ENCODE assay signal across 18 mouse cellular contexts in genomic region chr7:138864776-138865175, GRCm38 (mm10).
"Had no signal": no experiment of that assay in that cellular context is flagged by ENCODE, and none has a peak within 500 bp of the region (broad histone marks: within the 10 kb centered on the region; RNA-seq: fewer than 3 reads in every experiment).

No protein-coding gene starts in this region.

- DNase-seq: lung, embryonic 14.5 days; lung, postnatal 10 days; lung, postnatal 4 days; midbrain, embryonic 14.5 days; retina, postnatal 1 day; right cerebral cortex, adult 18-20 months; right cerebral cortex, postnatal 25 days; right cerebral cortex, postnatal 4 days; spleen, adult 18-20 months; thymus, adult 18-20 months; thymus, postnatal 14 days; thymus, postnatal 36 days had no signal

- H3K27ac ChIP-seq: midbrain, embryonic 10.5 days; midbrain, embryonic 12.5 days; neural tube, embryonic 13.5 days; neural tube, embryonic 15.5 days had no signal

- ATAC-seq: midbrain, embryonic 16.5 days had no signal

- H3K9ac ChIP-seq: lung, embryonic 14.5 days; midbrain, embryonic 12.5 days; neural tube, embryonic 13.5 days; neural tube, embryonic 15.5 days had no signal

- H3K9me3 ChIP-seq: midbrain, embryonic 10.5 days; midbrain, embryonic 12.5 days; neural tube, embryonic 13.5 days; neural tube, embryonic 15.5 days had no signal

- H3K27me3 ChIP-seq: midbrain, embryonic 12.5 days; neural tube, embryonic 13.5 days; neural tube, embryonic 15.5 days had no signal

- H3K4me1 ChIP-seq: midbrain, embryonic 10.5 days; midbrain, embryonic 12.5 days; neural tube, embryonic 15.5 days had no signal

- H3K4me3 ChIP-seq: midbrain, embryonic 10.5 days; midbrain, embryonic 12.5 days; myocyte; neural tube, embryonic 13.5 days; neural tube, embryonic 15.5 days had no signal

- H3K4me2 ChIP-seq: lung, embryonic 14.5 days; midbrain, embryonic 12.5 days; neural tube, embryonic 13.5 days; neural tube, embryonic 15.5 days had no signal
